Mouse (Mus musculus): Measurements from ENCODE around the gene Poc1b. TPM values are rescaled to one million over a fixed set of nuclear protein-coding genes. Genes with fewer than 3 reads are reported as not detected.
A peak's percentile ranks its signal among the peaks of the same experiment; 100 is the strongest.

Poc1b gene
- polyA plus RNA-seq, 1 experiment from 2014 or later = 10.3 TPM

GRCm38 (mm10) chr10:99084397-99085239 is 22.2 kb upstream of the Poc1b start:
- Histone ChIP-seq H3K4me1 (ENCODE audit: control insufficient read depth, insufficient read depth, low read length) (peaks cover 4% of the 10 kb centered on the region; the same call in 1 of the 2 replicates), H3K4me2 (peak overlapping the region; percentile 45), H3K27me3 (ENCODE audit: control insufficient read depth, insufficient read depth, low read length) (no peaks in the 10 kb centered on the region), H3K36me3 (ENCODE audit: control insufficient read depth, insufficient read depth, low read length) (no peaks in the 10 kb centered on the region), H3K27ac (ENCODE audit: low read depth, low read length) (no peak overlapping the region), H3K9me3 (replicated peaks; ENCODE audit: control insufficient read depth, low read length) (no peaks in the 10 kb centered on the region), H3K4me3 (ENCODE audit: low read depth, low read length) (no peak overlapping the region), H3K9ac (ENCODE audit: low read depth, low read length) (no peak overlapping the region)
- WGBS (ENCODE audit: insufficient replicate concordance) = 43% methylated on average over 23 of the region's 23 CpGs
- no peak for ATAC-seq (replicated peaks; ENCODE audit: insufficient number of reproducible peaks, low FRiP score, low TSS enrichment)

GRCm38 (mm10) chr10:99085240-99085587 is 21.6 kb upstream of the Poc1b start:
- WGBS (ENCODE audit: insufficient replicate concordance) = 48% methylated on average over 6 of the region's 6 CpGs
- H3K4me1 ChIP-seq (ENCODE audit: control insufficient read depth, insufficient read depth, low read length) = peaks cover 4% of the 10 kb centered on the region; the same call in 1 of the 2 replicates
- no peaks in the 10 kb centered on the region for H3K27me3 ChIP-seq (ENCODE audit: control insufficient read depth, insufficient read depth, low read length)
- no peaks in the 10 kb centered on the region for H3K36me3 ChIP-seq (ENCODE audit: control insufficient read depth, insufficient read depth, low read length)
- no peaks in the 10 kb centered on the region for H3K9me3 ChIP-seq (replicated peaks; ENCODE audit: control insufficient read depth, low read length)
- ATAC-seq (replicated peaks; ENCODE audit: insufficient number of reproducible peaks, low FRiP score, low TSS enrichment) = no peak
- no peak overlapping the region for H3K4me3 ChIP-seq (ENCODE audit: low read depth, low read length)
- H3K4me2 ChIP-seq = peak overlapping the region; percentile 34
- no peak overlapping the region for H3K27ac ChIP-seq (ENCODE audit: low read depth, low read length)
- H3K9ac ChIP-seq (ENCODE audit: low read depth, low read length) = no peak overlapping the region

- WGBS (ENCODE audit: insufficient replicate concordance) = 70% methylated on average over 6 of the region's 6 CpGs
- H3K4me1 ChIP-seq (ENCODE audit: control insufficient read depth, insufficient read depth, low read length) = peaks cover 4% of the 10 kb centered on the region; the same call in 1 of the 2 replicates
Observed at GRCm38 (mm10) chr10:99086029-99086428, 20.8 kb upstream of the Poc1b start.

GRCm38 (mm10) chr10:99089906-99090305 is 16.9 kb upstream of the Poc1b start:
- Histone ChIP-seq H3K27me3 (ENCODE audit: control insufficient read depth, insufficient read depth, low read length) (no peaks in the 10 kb centered on the region), H3K4me2 (no peak overlapping the region), H3K4me1 (ENCODE audit: control insufficient read depth, insufficient read depth, low read length) (no peaks in the 10 kb centered on the region), H3K36me3 (ENCODE audit: control insufficient read depth, insufficient read depth, low read length) (no peaks in the 10 kb centered on the region), H3K27ac (ENCODE audit: low read depth, low read length) (no peak overlapping the region), H3K4me3 (ENCODE audit: low read depth, low read length) (no peak overlapping the region), H3K9ac (ENCODE audit: low read depth, low read length) (no peak overlapping the region), H3K9me3 (replicated peaks; ENCODE audit: control insufficient read depth, low read length) (no peaks in the 10 kb centered on the region)
- no peak for ATAC-seq (replicated peaks; ENCODE audit: insufficient number of reproducible peaks, low FRiP score, low TSS enrichment)
- 70% methylated on average over 6 of the region's 6 CpGs for WGBS (ENCODE audit: insufficient replicate concordance)

More at GRCm38 (mm10) chr10:99086029-99086428, 20.8 kb upstream of the Poc1b start:
- H3K9me3 ChIP-seq (replicated peaks; ENCODE audit: control insufficient read depth, low read length) = no peaks in the 10 kb centered on the region
- ATAC-seq (replicated peaks; ENCODE audit: insufficient number of reproducible peaks, low FRiP score, low TSS enrichment) = no peak
- no peak overlapping the region for H3K9ac ChIP-seq (ENCODE audit: low read depth, low read length)
- no peak overlapping the region for H3K4me2 ChIP-seq
- H3K4me3 ChIP-seq (ENCODE audit: low read depth, low read length) = no peak overlapping the region
- no peaks in the 10 kb centered on the region for H3K27me3 ChIP-seq (ENCODE audit: control insufficient read depth, insufficient read depth, low read length)
- H3K36me3 ChIP-seq (ENCODE audit: control insufficient read depth, insufficient read depth, low read length) = no peaks in the 10 kb centered on the region
- no peak overlapping the region for H3K27ac ChIP-seq (ENCODE audit: low read depth, low read length)

- Histone ChIP-seq H3K9me3 (replicated peaks; ENCODE audit: control insufficient read depth, low read length) (no peaks in the 10 kb centered on the region), H3K4me1 (ENCODE audit: control insufficient read depth, insufficient read depth, low read length) (no peaks in the 10 kb centered on the region), H3K27me3 (ENCODE audit: control insufficient read depth, insufficient read depth, low read length) (no peaks in the 10 kb centered on the region), H3K4me2 (no peak overlapping the region), H3K27ac (ENCODE audit: low read depth, low read length) (no peak overlapping the region), H3K4me3 (ENCODE audit: low read depth, low read length) (no peak overlapping the region), H3K36me3 (ENCODE audit: control insufficient read depth, insufficient read depth, low read length) (no peaks in the 10 kb centered on the region), H3K9ac (ENCODE audit: low read depth, low read length) (no peak overlapping the region)
- ATAC-seq (replicated peaks; ENCODE audit: insufficient number of reproducible peaks, low FRiP score, low TSS enrichment) = no peak
- WGBS (ENCODE audit: insufficient replicate concordance) = 81% methylated on average over 2 of the region's 2 CpGs
Observed at GRCm38 (mm10) chr10:99093364-99093763, 13.5 kb upstream of the Poc1b start.

- no peaks in the 10 kb centered on the region for H3K4me1 ChIP-seq (ENCODE audit: control insufficient read depth, insufficient read depth, low read length)
- no peak overlapping the region for H3K4me2 ChIP-seq
- 71% methylated on average over 2 of the region's 2 CpGs for WGBS (ENCODE audit: insufficient replicate concordance)
- ATAC-seq (replicated peaks; ENCODE audit: insufficient number of reproducible peaks, low FRiP score, low TSS enrichment) = no peak
- no peak overlapping the region for H3K4me3 ChIP-seq (ENCODE audit: low read depth, low read length)
- no peak overlapping the region for H3K27ac ChIP-seq (ENCODE audit: low read depth, low read length)
- H3K9ac ChIP-seq (ENCODE audit: low read depth, low read length) = no peak overlapping the region
- H3K36me3 ChIP-seq (ENCODE audit: control insufficient read depth, insufficient read depth, low read length) = no peaks in the 10 kb centered on the region
- H3K27me3 ChIP-seq (ENCODE audit: control insufficient read depth, insufficient read depth, low read length) = no peaks in the 10 kb centered on the region
- no peaks in the 10 kb centered on the region for H3K9me3 ChIP-seq (replicated peaks; ENCODE audit: control insufficient read depth, low read length)
Observed at GRCm38 (mm10) chr10:99095114-99095513, 11.7 kb upstream of the Poc1b start.

- WGBS (ENCODE audit: insufficient replicate concordance) = 72% methylated on average over 10 of the region's 10 CpGs
- no peaks in the 10 kb centered on the region for H3K36me3 ChIP-seq (ENCODE audit: control insufficient read depth, insufficient read depth, low read length)
- H3K27me3 ChIP-seq (ENCODE audit: control insufficient read depth, insufficient read depth, low read length) = no peaks in the 10 kb centered on the region
- ATAC-seq (replicated peaks; ENCODE audit: insufficient number of reproducible peaks, low FRiP score, low TSS enrichment) = no peak
- no peak overlapping the region for H3K4me2 ChIP-seq
- no peak overlapping the region for H3K27ac ChIP-seq (ENCODE audit: low read depth, low read length)
- no peak overlapping the region for H3K9ac ChIP-seq (ENCODE audit: low read depth, low read length)
- no peaks in the 10 kb centered on the region for H3K9me3 ChIP-seq (replicated peaks; ENCODE audit: control insufficient read depth, low read length)
- H3K4me1 ChIP-seq (ENCODE audit: control insufficient read depth, insufficient read depth, low read length) = no peaks in the 10 kb centered on the region
- no peak overlapping the region for H3K4me3 ChIP-seq (ENCODE audit: low read depth, low read length)
Observed at GRCm38 (mm10) chr10:99097374-99097773, 9.5 kb upstream of the Poc1b start.

- Histone ChIP-seq H3K9ac (ENCODE audit: low read depth, low read length) (no peak overlapping the region), H3K27ac (ENCODE audit: low read depth, low read length) (no peak overlapping the region), H3K36me3 (ENCODE audit: control insufficient read depth, insufficient read depth, low read length) (peaks cover 10% of the 10 kb centered on the region), H3K4me2 (no peak overlapping the region), H3K27me3 (ENCODE audit: control insufficient read depth, insufficient read depth, low read length) (no peaks in the 10 kb centered on the region), H3K9me3 (replicated peaks; ENCODE audit: control insufficient read depth, low read length) (no peaks in the 10 kb centered on the region), H3K4me1 (ENCODE audit: control insufficient read depth, insufficient read depth, low read length) (0 out of 2 replicates have a peak, but pooled peaks cover 2% of the 10 kb centered on the region), H3K4me3 (ENCODE audit: low read depth, low read length) (no peak overlapping the region)
- 78% methylated on average over 3 of the region's 3 CpGs for WGBS (ENCODE audit: insufficient replicate concordance)
- ATAC-seq (replicated peaks; ENCODE audit: insufficient number of reproducible peaks, low FRiP score, low TSS enrichment) = no peak
Observed at GRCm38 (mm10) chr10:99105522-99105921, 1.3 kb upstream of the Poc1b start.

- peak overlapping the region; percentile 81; the same call in 1 of the 2 replicates for H3K27ac ChIP-seq (ENCODE audit: low read depth, low read length)
- peaks cover 10% of the 10 kb centered on the region for H3K36me3 ChIP-seq (ENCODE audit: control insufficient read depth, insufficient read depth, low read length)
- H3K27me3 ChIP-seq (ENCODE audit: control insufficient read depth, insufficient read depth, low read length) = no peaks in the 10 kb centered on the region
- H3K9ac ChIP-seq (ENCODE audit: low read depth, low read length) = peak overlapping the region; percentile 88; the same call in 1 of the 2 replicates
- 0 out of 2 replicates have a peak, but pooled peaks cover 2% of the 10 kb centered on the region for H3K4me1 ChIP-seq (ENCODE audit: control insufficient read depth, insufficient read depth, low read length)
- H3K4me3 ChIP-seq (ENCODE audit: low read depth, low read length) = peak overlapping the region; percentile 98
- WGBS (ENCODE audit: insufficient replicate concordance) = 42% methylated on average over 8 of the region's 8 CpGs
- no peaks in the 10 kb centered on the region for H3K9me3 ChIP-seq (replicated peaks; ENCODE audit: control insufficient read depth, low read length)
- ATAC-seq (replicated peaks; ENCODE audit: insufficient number of reproducible peaks, low FRiP score, low TSS enrichment) = no peak
- H3K4me2 ChIP-seq = peak overlapping the region; percentile 99
Observed at GRCm38 (mm10) chr10:99106311-99106702, 529 bp upstream of the Poc1b start.

Data from heart, embryonic 11.5 days (tissue).